Mouse (Mus musculus): ENCODE data around the gene Cnksr2. TPM values are rescaled to one million over a fixed set of nuclear protein-coding genes. Genes with fewer than 3 reads are reported as not detected.

The Cnksr2 gene
- 100 to 1,000 TPM; 194 to 235 (median 217) TPM for total RNA-seq (2022)

- DNase-seq (ENCODE audit: low spot score in 2 of 2), result peak; percentile 23 to 47
Measured at GRCm38 (mm10) chrX:158043057-158043843, at the start of gene Cnksr2. TSS of gene Cnksr2 (minus strand) at chrX:158043294.

GRCm38 (mm10) chrX:158043844-158044140 is 698 bp upstream of the Cnksr2 start:
- DNase-seq (ENCODE audit: low spot score in 2 of 2), result no peak

- DNase-seq (ENCODE audit: low spot score in 2 of 2), result no peak
Measured at GRCm38 (mm10) chrX:158042255-158043056, 638 bp downstream of the Cnksr2 start.

GRCm38 (mm10) chrX:158041703-158042102 is 1.4 kb downstream of the Cnksr2 start:
- no peak for DNase-seq (ENCODE audit: low spot score in 2 of 2)

- DNase-seq (ENCODE audit: low spot score in 2 of 2), result no peak
Measured at GRCm38 (mm10) chrX:157951698-157952097, 91.4 kb downstream of the Cnksr2 start.

GRCm38 (mm10) chrX:157949256-157949655 is 93.8 kb downstream of the Cnksr2 start:
- DNase-seq (ENCODE audit: low spot score in 2 of 2), result no peak

- DNase-seq (ENCODE audit: low spot score in 2 of 2), result no peak
Measured at GRCm38 (mm10) chrX:157945121-157945520, 98.0 kb downstream of the Cnksr2 start.

- no peak for DNase-seq (ENCODE audit: low spot score in 2 of 2)
Measured at GRCm38 (mm10) chrX:157936611-157937010, 106.5 kb downstream of the Cnksr2 start.

GRCm38 (mm10) chrX:157920093-157920492 is 123.0 kb downstream of the Cnksr2 start:
- no peak for DNase-seq (ENCODE audit: low spot score in 2 of 2)

- no peak for DNase-seq (ENCODE audit: low spot score in 2 of 2)
Measured at GRCm38 (mm10) chrX:157829983-157830382, 213.1 kb downstream of the Cnksr2 start.

GRCm38 (mm10) chrX:157818921-157819260 is 224.2 kb downstream of the Cnksr2 start:
- DNase-seq (ENCODE audit: low spot score in 2 of 2), result no peak

- no peak for DNase-seq (ENCODE audit: low spot score in 2 of 2)
Measured at GRCm38 (mm10) chrX:157818207-157818920, 224.7 kb downstream of the Cnksr2 start, which contains the start of gene Klhl34. TSS of gene Klhl34 (plus strand) at chrX:157818435.

- DNase-seq (ENCODE audit: low spot score in 2 of 2), result no peak
Measured at GRCm38 (mm10) chrX:157817571-157818206, 225.4 kb downstream of the Cnksr2 start.

- no peak for DNase-seq (ENCODE audit: low spot score in 2 of 2)
Measured at GRCm38 (mm10) chrX:157809721-157810120, 233.4 kb downstream of the Cnksr2 start.

- DNase-seq (ENCODE audit: low spot score in 2 of 2), result no peak
Measured at GRCm38 (mm10) chrX:157801669-157802068, 241.4 kb downstream of the Cnksr2 start.

Other genes with a start within 250 kb of the Cnksr2 start
- under 1 TPM in 1 of 4 experiments, not detected in 3; 0.27 TPM for gene Klhl34, start 224.9 kb downstream of the Cnksr2 start, total RNA-seq (2022)

Measured in left cerebral cortex, adult 8-10 months (tissue).